Mouse (Mus musculus) small intestine, adult 2 months (tissue): ENCODE measurements around the gene Lrch4. TPM values are rescaled to one million over a fixed set of nuclear protein-coding genes. Genes with fewer than 3 reads are reported as not detected.

Experiments
- H3K27ac ChIP-seq: fragments of 200-500 bp; 2 replicates; pipeline ENCODE4 v1.5.1; 2012; ENCODE audit warnings: low read depth, low read length, control low read depth, inconsistent platforms; ENCODE audit not compliant: insufficient read depth
- H3K27me3 ChIP-seq: fragments of 200-500 bp; 2 replicates; pipeline ENCODE4 v1.6.1; 2012; ENCODE audit warnings: mild to moderate bottlenecking, moderate library complexity, low read length, inconsistent platforms; ENCODE audit not compliant: control insufficient read depth, insufficient read depth
- H3K36me3 ChIP-seq: fragments of 200-500 bp; 2 replicates; pipeline ENCODE4 v1.6.1; 2012; ENCODE audit warnings: mild to moderate bottlenecking, low read length, control low read depth, inconsistent platforms; ENCODE audit not compliant: control insufficient read depth, insufficient read depth
- H3K4me1 ChIP-seq: fragments of 200-500 bp; 2 replicates; pipeline ENCODE4 v1.6.1; 2012; ENCODE audit warnings: low read length, inconsistent platforms, mixed read lengths; ENCODE audit not compliant: control insufficient read depth, insufficient read depth, insufficient read length
- H3K4me3 ChIP-seq: fragments of 200-500 bp; 2 replicates; pipeline ENCODE4 v1.5.1; 2012; ENCODE audit warnings: low read depth, mild to moderate bottlenecking, control low read depth, inconsistent platforms, low read length, moderate library complexity
- CTCF ChIP-seq: fragments of 200-500 bp; IDR thresholded peaks from 2 replicates; pipeline ENCODE4 v1.5.1; 2012; ENCODE audit warnings: low read depth, mild to moderate bottlenecking, control low read depth, inconsistent platforms, low read length, moderate library complexity, mixed read lengths; ENCODE audit not compliant: insufficient replicate concordance, insufficient read length; ENCODE audit errors: extremely low read depth
- POLR2A ChIP-seq: fragments of 200-500 bp; IDR thresholded peaks from 2 replicates; pipeline ENCODE4 v1.6.1; 2012; ENCODE audit warnings: low read depth, mild to moderate bottlenecking, control low read depth, inconsistent platforms, low read length, moderate library complexity
- WGBS: fragments of 180-500 bp; shearing (Covaris S2); methylation state at CpG from one replicate; pipeline ENCODE4 v1.1.7; 2018; 5-methylcytosine and 5-hydroxymethylcytosine counted together
- polyA plus RNA-seq: library from polyadenylated mRNA; depleted of rRNA; stranded (reverse); fragments of >200 nt; gene quantifications from 2 replicates; pipeline ENCODE4 v1.2.3, GENCODE M21; 2012

Gene Lrch4
- polyA plus RNA-seq, 1 experiment = 54.1 TPM

DNA sequence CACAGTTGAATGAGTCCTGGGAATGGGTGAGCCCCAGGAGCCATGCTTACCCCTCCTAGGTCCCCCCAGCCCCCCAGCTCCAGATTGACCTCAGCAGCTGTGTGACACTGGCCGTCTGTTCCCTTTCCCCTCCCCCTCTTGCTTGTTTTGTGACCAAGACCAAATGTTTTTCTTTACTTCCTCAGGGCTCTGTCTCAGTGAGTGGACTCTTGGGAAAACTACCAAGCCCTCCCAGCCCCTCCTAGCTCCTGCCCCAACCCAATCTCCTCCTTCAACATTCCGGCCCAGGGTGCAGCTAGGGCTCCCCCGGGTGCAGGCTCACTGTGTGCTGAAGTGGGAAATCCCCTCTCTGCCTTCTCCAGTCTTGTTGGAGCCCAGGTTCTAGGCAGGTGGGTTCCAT is 1.7 kb downstream of the Lrch4 start:
- H3K27me3 ChIP-seq = no peaks in the 10 kb centered on the region
- 0 out of 2 replicates have a peak, but pooled peaks have one; percentile 10 for TF ChIP-seq POLR2A
- no peak for TF ChIP-seq CTCF
- 7% methylated on average over 3 of the region's 3 CpGs for WGBS
- peaks cover 16% of the 10 kb centered on the region for H3K36me3 ChIP-seq
- H3K27ac ChIP-seq = peak overlapping the region; percentile 92
- H3K4me3 ChIP-seq = peak overlapping the region; percentile 65
- H3K4me1 ChIP-seq = peaks cover 18% of the 10 kb centered on the region

DNA sequence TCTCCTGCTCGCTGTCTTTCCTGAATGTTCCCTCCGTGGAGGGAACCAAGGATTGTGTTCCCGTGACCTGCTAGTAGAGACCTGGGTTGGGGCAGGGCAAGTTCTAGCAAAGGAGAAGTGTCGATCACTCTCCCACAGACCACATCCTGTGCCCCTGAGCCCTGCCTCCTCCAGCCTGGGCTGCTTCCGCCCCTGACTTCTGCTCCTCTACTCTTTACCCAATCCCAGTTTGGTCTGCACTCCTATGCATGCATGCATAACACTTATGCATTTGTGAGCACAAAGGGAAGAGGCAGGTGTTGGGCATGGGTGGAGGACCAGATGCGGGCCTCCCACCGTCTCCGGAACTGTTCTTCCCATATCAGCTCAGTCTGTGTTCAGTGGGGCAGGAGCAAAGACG is 2.2 kb downstream of the Lrch4 start:
- H3K27ac ChIP-seq = peak overlapping the region; percentile 92
- peaks cover 18% of the 10 kb centered on the region for H3K4me1 ChIP-seq
- peaks cover 22% of the 10 kb centered on the region for H3K36me3 ChIP-seq
- WGBS = 19% methylated on average over 9 of the region's 9 CpGs
- no peaks in the 10 kb centered on the region for H3K27me3 ChIP-seq
- H3K4me3 ChIP-seq = peak overlapping the region; percentile 65
- TF ChIP-seq CTCF (no peak), POLR2A (no peak)

DNA sequence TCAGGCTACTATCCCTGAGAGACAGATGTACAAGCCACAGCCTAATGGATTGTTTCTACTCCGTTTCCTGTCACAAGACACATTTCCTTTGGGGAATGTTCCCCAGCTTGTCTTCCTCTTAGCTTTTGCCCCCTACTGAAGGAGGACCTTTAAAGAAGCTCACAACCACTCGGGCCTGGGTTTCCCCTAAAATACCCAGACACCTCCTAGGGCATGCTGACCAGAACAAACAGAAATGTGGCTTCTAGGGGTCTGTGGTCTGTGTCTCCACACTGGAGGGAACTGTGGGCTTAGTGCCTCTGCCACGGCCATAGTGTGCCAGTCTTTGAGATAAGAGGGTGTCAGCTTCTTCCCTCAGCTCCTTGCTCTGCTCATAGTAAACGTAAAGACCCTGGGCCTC is 2.7 kb downstream of the Lrch4 start:
- H3K4me1 ChIP-seq = peaks cover 18% of the 10 kb centered on the region
- peak overlapping the region; percentile 92 for H3K27ac ChIP-seq
- H3K27me3 ChIP-seq = no peaks in the 10 kb centered on the region
- TF ChIP-seq POLR2A = no peak
- no peak for TF ChIP-seq CTCF
- WGBS = 36% methylated on average over 4 of the region's 4 CpGs
- H3K4me3 ChIP-seq = peak overlapping the region; percentile 65
- peaks cover 26% of the 10 kb centered on the region for H3K36me3 ChIP-seq

DNA sequence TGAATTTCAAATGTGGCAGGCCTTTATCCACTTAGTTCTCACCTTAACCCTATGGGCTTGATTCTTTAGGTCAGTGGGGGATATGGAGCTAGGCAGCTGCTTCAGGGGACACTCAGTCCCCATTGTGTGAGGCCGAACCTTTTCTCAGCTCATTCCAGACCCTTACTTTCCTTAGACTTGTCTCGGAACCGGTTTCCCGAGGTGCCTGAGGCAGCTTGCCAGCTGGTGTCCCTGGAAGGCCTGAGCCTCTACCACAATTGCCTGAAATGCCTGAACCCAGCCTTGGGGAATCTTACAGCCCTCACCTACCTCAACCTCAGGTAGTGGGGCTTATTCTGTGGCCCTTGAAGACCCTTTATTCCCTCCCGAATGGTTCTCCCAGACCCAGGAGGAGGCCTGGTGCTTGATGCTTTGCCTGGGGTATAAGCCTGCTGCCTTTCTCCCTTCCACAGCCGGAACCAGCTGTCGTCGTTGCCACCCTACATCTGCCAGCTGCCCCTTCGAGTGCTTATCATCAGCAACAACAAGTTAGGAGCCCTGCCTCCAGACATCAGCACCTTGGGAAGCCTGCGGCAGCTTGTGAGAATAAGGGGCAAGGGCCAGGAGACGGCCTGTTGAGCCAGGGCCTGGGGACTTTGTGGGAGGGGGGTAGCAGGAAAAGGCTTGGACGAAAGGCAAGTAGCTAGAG is 4.6 kb downstream of the Lrch4 start:
- no peaks in the 10 kb centered on the region for H3K27me3 ChIP-seq
- peaks cover 46% of the 10 kb centered on the region for H3K36me3 ChIP-seq
- H3K4me1 ChIP-seq = peaks cover 18% of the 10 kb centered on the region
- H3K27ac ChIP-seq = no peak overlapping the region
- no peak overlapping the region for H3K4me3 ChIP-seq
- TF ChIP-seq CTCF (no peak), POLR2A (no peak)
- 50% methylated on average over 12 of the region's 12 CpGs for WGBS

DNA sequence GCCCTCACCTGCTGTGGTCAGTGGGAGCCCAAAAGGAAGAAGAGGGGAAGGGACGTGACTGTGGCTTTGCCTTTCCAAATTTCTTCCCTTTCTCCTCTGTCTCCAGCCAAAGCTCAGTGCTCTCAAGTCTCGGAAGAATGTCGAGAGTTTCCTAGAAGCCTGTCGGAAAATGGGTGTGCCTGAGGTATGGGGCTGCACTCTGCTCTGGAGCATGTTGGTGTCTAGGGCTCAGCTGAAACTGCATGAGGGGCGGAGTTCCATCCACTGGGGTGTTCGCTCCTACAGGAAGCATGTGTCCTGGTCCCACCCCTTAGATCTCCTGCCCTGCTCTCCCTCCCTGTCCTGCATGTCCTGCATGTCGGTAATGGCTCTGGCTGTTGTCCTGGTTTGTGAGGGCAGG is 10.6 kb downstream of the Lrch4 start:
- Histone ChIP-seq H3K4me1 (no peaks in the 10 kb centered on the region), H3K4me3 (no peak overlapping the region), H3K27ac (no peak overlapping the region), H3K27me3 (no peaks in the 10 kb centered on the region), H3K36me3 (peaks cover 77% of the 10 kb centered on the region)
- WGBS = 84% methylated on average over 7 of the region's 7 CpGs
- no peak for TF ChIP-seq CTCF
- no peak for TF ChIP-seq POLR2A

DNA sequence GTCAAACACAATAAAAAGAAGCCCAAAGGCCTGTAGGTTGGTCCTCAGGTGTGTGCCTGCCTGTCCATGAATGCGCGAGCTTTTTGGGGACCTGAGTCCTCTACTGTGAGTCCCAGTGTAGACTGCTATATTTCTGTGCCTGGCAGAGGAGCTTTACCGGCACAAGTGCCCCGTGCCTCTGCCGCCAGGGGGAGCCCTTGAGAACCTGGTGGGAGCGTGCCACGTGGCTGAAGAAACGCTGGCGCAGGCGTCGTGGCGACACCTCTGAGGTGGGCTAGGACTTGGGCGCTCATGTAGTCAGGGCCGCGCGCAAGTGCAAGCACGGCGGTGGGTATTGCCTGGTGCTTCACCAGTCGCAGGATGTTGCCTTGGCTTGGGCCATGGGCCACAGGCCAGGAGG is 12.1 kb downstream of the Lrch4 start, which contains the start of gene Sap25:
Sap25 (plus strand) TSS at position 281 of the 400 bp plus-strand sequence.
- H3K27ac ChIP-seq = no peak within 1 kb of the TSS
- no peaks in the 10 kb centered on the region for H3K27me3 ChIP-seq
- 82% methylated on average over 19 of the region's 19 CpGs for WGBS
- peaks cover 6% of the 10 kb centered on the region for H3K4me1 ChIP-seq
- no peak within 1 kb of the TSS for H3K4me3 ChIP-seq
- peaks cover 64% of the 10 kb centered on the region for H3K36me3 ChIP-seq
- TF ChIP-seq CTCF (peak; percentile 38; the same call in 1 of the 2 replicates), POLR2A (0 out of 2 replicates have a peak, but pooled peaks have one; percentile 2)

DNA sequence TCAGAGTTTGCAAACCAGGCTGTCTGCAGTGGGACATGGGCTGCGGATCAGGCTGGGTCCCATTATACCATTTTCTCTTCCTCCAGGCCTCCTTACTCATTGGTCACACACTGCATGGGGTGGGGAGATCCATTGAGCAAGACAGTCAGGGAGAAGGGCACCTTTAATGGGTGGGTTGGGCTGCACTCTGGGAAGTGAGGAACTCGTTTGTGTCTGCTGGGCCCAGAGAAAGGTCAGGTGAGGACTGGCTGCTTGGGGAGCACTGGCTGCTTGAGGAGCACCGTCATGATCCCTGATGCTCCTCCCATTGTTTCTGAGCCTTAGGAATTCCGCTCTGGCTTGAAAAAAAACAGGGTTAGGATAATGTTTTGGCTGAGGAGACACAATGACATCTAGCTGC is 14.0 kb downstream of the Lrch4 start:
- WGBS = 48% methylated on average over 4 of the region's 4 CpGs
- Histone ChIP-seq H3K27me3 (no peaks in the 10 kb centered on the region), H3K27ac (no peak overlapping the region), H3K4me3 (no peak overlapping the region), H3K36me3 (peaks cover 46% of the 10 kb centered on the region), H3K4me1 (peaks cover 6% of the 10 kb centered on the region)
- TF ChIP-seq CTCF (no peak), POLR2A (no peak)
